Mouse (Mus musculus): ENCODE measurements around the gene Pls3.

DNA sequence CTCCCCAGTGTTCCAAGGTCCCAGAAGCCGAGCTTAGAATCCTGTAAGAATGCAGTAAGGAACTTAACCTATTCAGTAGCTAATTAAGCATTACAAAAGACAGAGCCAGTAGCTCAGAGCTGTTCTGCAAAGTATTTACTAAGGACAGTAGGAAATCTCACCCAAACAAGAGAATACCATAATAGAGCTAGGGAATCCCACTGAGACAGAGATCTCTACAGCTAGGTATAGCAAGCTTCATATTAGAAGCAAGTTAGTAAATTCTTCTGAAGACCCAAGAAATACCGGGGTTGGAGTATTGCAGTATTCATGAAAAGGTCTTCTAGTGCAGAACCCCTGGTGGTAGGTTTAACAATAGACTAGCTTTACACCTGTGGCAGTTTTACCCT lies 45.1 kb downstream of the Pls3 start:
- TF ChIP-seq ZNF384 (IDR thresholded peaks at IDR 0.05; ENCODE audit: low read depth, low read length) (no peak), MAFK (IDR thresholded peaks at IDR 0.05; ENCODE audit: insufficient read depth, low read depth, low read length) (no peak), ZC3H11A (IDR thresholded peaks at IDR 0.05; ENCODE audit: borderline replicate concordance, low read depth, low read length) (no peak), CHD2 (IDR thresholded peaks at IDR 0.05; ENCODE audit: low read depth, low read length) (no peak)
